Mouse (Mus musculus): ENCODE data around the gene Gm49322. TPM values are rescaled to one million over a fixed set of nuclear protein-coding genes. Genes with fewer than 3 reads are reported as not detected.
"Not testable (repeated sequence)": the region's sequence is repeated elsewhere in the genome, so short reads cannot be mapped to it uniquely, and the experiment has no call there.

Gm49322 gene
- polyA plus RNA-seq (2015; fragmentation: Nextera tagmentation; extraction: Ambion mirVana), result 2.3 and 2.6 TPM in 2 replicates

- H3K4me1 ChIP-seq (replicated peaks; ENCODE audit: control insufficient read depth, insufficient read depth, low read length); H3K4me3 ChIP-seq (ENCODE audit: low read depth, low read length); ATAC-seq; H3K9ac ChIP-seq (ENCODE audit: low read depth, low read length); H3K27me3 ChIP-seq (replicated peaks; ENCODE audit: control insufficient read depth, insufficient read depth, low read length); H3K9me3 ChIP-seq (ENCODE audit: control insufficient read depth): not testable (repeated sequence)
- peak within 1 kb of the TSS; percentile 82 for H3K27ac ChIP-seq (ENCODE audit: low read depth, low read length)
- peak within 1 kb of the TSS; percentile 47 for H3K4me2 ChIP-seq (replicated peaks; ENCODE audit: low read depth)
- peaks cover 29% of the 10 kb centered on the region for H3K36me3 ChIP-seq (ENCODE audit: control insufficient read depth, insufficient read depth)
- 72% methylated on average over 4 of the region's 4 CpGs for WGBS
Measured at GRCm38 (mm10) chr10:80605721-80606120, at the start of gene Gm49322. TSS of gene Gm49322 (plus strand) at chr10:80606021.

- H3K27me3 ChIP-seq (replicated peaks; ENCODE audit: control insufficient read depth, insufficient read depth, low read length), result no peaks in the 10 kb centered on the region
- no peaks in the 10 kb centered on the region for H3K9me3 ChIP-seq (ENCODE audit: control insufficient read depth)
- ATAC-seq, result no peak
- no peak overlapping the region for H3K4me2 ChIP-seq (replicated peaks; ENCODE audit: low read depth)
- H3K4me1 ChIP-seq (replicated peaks; ENCODE audit: control insufficient read depth, insufficient read depth, low read length), result 0 out of 2 replicates have a peak, but pooled peaks cover 6% of the 10 kb centered on the region
- no peaks in the 10 kb centered on the region; the same call in 1 of the 2 replicates for H3K36me3 ChIP-seq (ENCODE audit: control insufficient read depth, insufficient read depth)
- WGBS, result 39% methylated on average over 5 of the region's 5 CpGs
- no peak overlapping the region for H3K4me3 ChIP-seq (ENCODE audit: low read depth, low read length)
- TF ChIP-seq CTCF (IDR thresholded peaks at IDR 0.05; ENCODE audit: low read depth), result peak; percentile 83
- no peak overlapping the region for H3K9ac ChIP-seq (ENCODE audit: low read depth, low read length)
- no peak overlapping the region for H3K27ac ChIP-seq (ENCODE audit: low read depth, low read length)
Measured at GRCm38 (mm10) chr10:80557346-80557965, 48.4 kb upstream of the Gm49322 start.

DNA sequence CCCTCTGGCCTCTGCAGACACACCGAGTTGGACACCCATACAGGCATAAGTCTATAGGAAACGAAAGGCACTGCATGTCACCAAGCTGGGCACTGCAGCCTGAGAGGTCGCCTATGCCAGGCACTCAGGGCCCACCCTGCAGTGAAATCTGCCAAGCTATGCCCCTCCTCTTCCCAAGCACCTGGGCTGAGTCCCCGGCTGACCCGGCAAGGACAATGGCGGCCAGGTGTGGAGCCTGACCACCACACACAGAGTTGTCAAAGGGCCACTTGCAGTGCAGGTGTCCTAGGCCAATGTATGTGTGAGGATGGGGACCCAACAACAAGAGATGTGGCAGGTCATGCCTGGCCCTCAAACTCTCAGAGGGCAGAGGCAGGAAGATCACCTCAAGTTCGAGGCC is 46.4 kb upstream of the Gm49322 start:
- H3K4me3 ChIP-seq (ENCODE audit: low read depth, low read length), result no peak overlapping the region
- no peaks in the 10 kb centered on the region for H3K9me3 ChIP-seq (ENCODE audit: control insufficient read depth)
- no peak for ATAC-seq
- H3K4me2 ChIP-seq (replicated peaks; ENCODE audit: low read depth), result peak overlapping the region; percentile 75
- H3K27me3 ChIP-seq (replicated peaks; ENCODE audit: control insufficient read depth, insufficient read depth, low read length), result no peaks in the 10 kb centered on the region
- TF ChIP-seq CTCF (IDR thresholded peaks at IDR 0.05; ENCODE audit: low read depth), result no peak
- 87% methylated on average over 7 of the region's 7 CpGs for WGBS
- no peaks in the 10 kb centered on the region; the same call in 1 of the 2 replicates for H3K36me3 ChIP-seq (ENCODE audit: control insufficient read depth, insufficient read depth)
- H3K4me1 ChIP-seq (replicated peaks; ENCODE audit: control insufficient read depth, insufficient read depth, low read length), result 0 out of 2 replicates have a peak, but pooled peaks cover 6% of the 10 kb centered on the region
- no peak overlapping the region for H3K9ac ChIP-seq (ENCODE audit: low read depth, low read length)
- no peak overlapping the region for H3K27ac ChIP-seq (ENCODE audit: low read depth, low read length)

- peak overlapping the region; percentile 89 for H3K27ac ChIP-seq (ENCODE audit: low read depth, low read length)
- peak; percentile 48 for ATAC-seq
- 0% methylated on average over 13 of the region's 13 CpGs for WGBS
- H3K4me1 ChIP-seq (replicated peaks; ENCODE audit: control insufficient read depth, insufficient read depth, low read length), result 0 out of 2 replicates have a peak, but pooled peaks cover 6% of the 10 kb centered on the region
- no peaks in the 10 kb centered on the region for H3K36me3 ChIP-seq (ENCODE audit: control insufficient read depth, insufficient read depth)
- H3K9ac ChIP-seq (ENCODE audit: low read depth, low read length), result peak overlapping the region; percentile 99
- no peak for TF ChIP-seq CTCF (IDR thresholded peaks at IDR 0.05; ENCODE audit: low read depth)
- peak overlapping the region; percentile 75 for H3K4me2 ChIP-seq (replicated peaks; ENCODE audit: low read depth)
- no peaks in the 10 kb centered on the region for H3K27me3 ChIP-seq (replicated peaks; ENCODE audit: control insufficient read depth, insufficient read depth, low read length)
- H3K9me3 ChIP-seq (ENCODE audit: control insufficient read depth), result no peaks in the 10 kb centered on the region
- peak overlapping the region; percentile 100 for H3K4me3 ChIP-seq (ENCODE audit: low read depth, low read length)
Measured at GRCm38 (mm10) chr10:80560621-80561020, 45.2 kb upstream of the Gm49322 start.

DNA sequence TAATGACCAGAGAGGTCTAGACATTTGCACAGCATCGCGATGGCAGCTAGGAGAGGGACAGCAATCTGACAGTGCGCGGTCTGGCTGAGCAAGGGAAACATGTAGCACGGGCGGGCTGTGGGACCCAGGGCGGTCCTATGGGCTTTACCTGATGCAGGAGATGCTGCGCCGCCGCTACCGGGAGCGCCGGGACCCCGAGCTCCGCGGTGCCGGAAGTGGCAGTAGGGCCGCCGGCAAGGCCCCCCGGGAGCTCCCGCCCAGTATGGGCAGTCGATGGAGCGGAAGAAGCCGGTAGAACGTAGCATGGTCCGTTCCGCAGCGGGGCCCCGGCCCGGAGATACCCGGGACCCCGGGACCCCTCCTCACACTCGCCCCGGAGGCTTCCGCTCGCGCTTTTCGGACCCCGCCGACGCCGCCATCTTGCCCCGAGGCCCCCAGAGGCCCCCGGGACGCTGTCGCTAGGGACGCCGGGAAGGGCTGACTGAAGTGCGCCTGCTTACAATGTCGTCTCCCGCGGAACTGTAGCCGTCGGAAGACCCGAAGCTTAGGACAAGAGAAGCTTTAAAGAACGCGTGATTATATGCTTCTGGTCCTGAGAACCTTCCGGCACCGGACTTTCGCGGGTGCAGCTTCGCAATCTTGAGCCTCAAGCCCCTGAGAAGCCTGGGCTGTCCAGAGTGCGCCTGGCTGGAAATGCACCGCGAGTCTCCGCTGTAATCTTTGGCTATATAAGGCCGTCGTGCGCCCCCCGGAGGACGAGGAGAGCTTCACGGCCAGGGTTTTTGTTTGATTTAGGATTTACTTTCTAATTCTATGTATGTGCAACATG is 44.5 kb upstream of the Gm49322 start, which contains the start of gene Rexo1:
TSS of gene Rexo1 (minus strand) at position 445 of the 829 bp plus-strand sequence.
- Histone ChIP-seq H3K4me3 (ENCODE audit: low read depth, low read length) (peak within 1 kb of the TSS; percentile 100), H3K27me3 (replicated peaks; ENCODE audit: control insufficient read depth, insufficient read depth, low read length) (no peaks in the 10 kb centered on the region), H3K9me3 (ENCODE audit: control insufficient read depth) (no peaks in the 10 kb centered on the region), H3K4me1 (replicated peaks; ENCODE audit: control insufficient read depth, insufficient read depth, low read length) (0 out of 2 replicates have a peak, but pooled peaks cover 6% of the 10 kb centered on the region), H3K36me3 (ENCODE audit: control insufficient read depth, insufficient read depth) (no peaks in the 10 kb centered on the region), H3K9ac (ENCODE audit: low read depth, low read length) (peak within 1 kb of the TSS; percentile 99), H3K27ac (ENCODE audit: low read depth, low read length) (peak within 1 kb of the TSS; percentile 89), H3K4me2 (replicated peaks; ENCODE audit: low read depth) (peak within 1 kb of the TSS; percentile 75)
- WGBS, result under 1% methylated on average over 67 of the region's 72 CpGs
- TF ChIP-seq CTCF (IDR thresholded peaks at IDR 0.05; ENCODE audit: low read depth), result peak; percentile 89
- ATAC-seq, result peak; percentile 79
